In the genomic region with DNA sequence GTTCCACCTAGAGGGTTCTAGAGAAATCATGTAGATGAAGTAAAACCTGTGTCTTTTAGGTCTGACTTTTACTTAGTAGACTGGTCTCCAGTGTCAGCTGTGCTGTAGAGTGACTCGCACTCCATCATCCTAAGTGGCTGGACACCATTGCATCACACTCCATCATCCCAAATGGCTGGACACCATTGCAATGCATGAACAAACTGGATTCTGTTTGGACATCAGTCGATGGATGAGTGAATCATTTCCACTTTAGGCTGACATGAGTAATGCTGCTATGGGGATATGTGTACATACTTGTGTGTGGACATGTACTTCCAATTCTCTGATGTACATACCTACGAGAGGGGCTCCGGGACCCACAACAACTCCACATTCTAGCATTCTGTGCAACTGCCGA, we compare ENCODE assay signal across 12 mouse cellular contexts.
"Had no signal": no experiment of that assay in that cellular context is flagged by ENCODE, and none has a peak within 500 bp of the region (broad histone marks: within the 10 kb centered on the region; RNA-seq: fewer than 3 reads in every experiment).

No protein-coding gene starts in this region.

- DNase-seq: kidney, adult 8-10 months; kidney, postnatal 25 days; lung, adult 18-20 months; lung, postnatal 36 days; right cerebral cortex, adult 18-20 months; right cerebral cortex, postnatal 25 days; thymus, postnatal 36 days had no signal

- H3K27me3 ChIP-seq: limb, embryonic 12.5 days; midbrain, embryonic 13.5 days; neural tube, embryonic 15.5 days had no signal

- H3K9me3 ChIP-seq: limb, embryonic 12.5 days; midbrain, embryonic 13.5 days; neural tube, embryonic 15.5 days had no signal

- H3K4me1 ChIP-seq: limb, embryonic 12.5 days; midbrain, embryonic 13.5 days; neural tube, embryonic 15.5 days had no signal

- H3K9ac ChIP-seq: limb, embryonic 12.5 days; liver, embryonic 14.5 days; midbrain, embryonic 13.5 days; neural tube, embryonic 15.5 days had no signal

- H3K4me3 ChIP-seq: limb, embryonic 12.5 days; midbrain, embryonic 13.5 days; neural tube, embryonic 15.5 days had no signal

- H3K36me3 ChIP-seq: limb, embryonic 12.5 days; midbrain, embryonic 13.5 days; neural tube, embryonic 15.5 days had no signal

- H3K4me2 ChIP-seq: limb, embryonic 12.5 days; midbrain, embryonic 13.5 days; neural tube, embryonic 15.5 days had no signal

- H3K27ac ChIP-seq: limb, embryonic 12.5 days; liver, embryonic 14.5 days; midbrain, embryonic 13.5 days; neural tube, embryonic 15.5 days had no signal

- ATAC-seq: intestine, postnatal 0 days; midbrain, embryonic 13.5 days had no signal
